Mouse (Mus musculus): ENCODE results near the gene Gabbr2. TPM values are rescaled to one million over a fixed set of nuclear protein-coding genes. Genes with fewer than 3 reads are reported as not detected.

Gene Gabbr2
- polyA plus RNA-seq, 1 experiment from 2014 or later = 0.78 TPM

DNA sequence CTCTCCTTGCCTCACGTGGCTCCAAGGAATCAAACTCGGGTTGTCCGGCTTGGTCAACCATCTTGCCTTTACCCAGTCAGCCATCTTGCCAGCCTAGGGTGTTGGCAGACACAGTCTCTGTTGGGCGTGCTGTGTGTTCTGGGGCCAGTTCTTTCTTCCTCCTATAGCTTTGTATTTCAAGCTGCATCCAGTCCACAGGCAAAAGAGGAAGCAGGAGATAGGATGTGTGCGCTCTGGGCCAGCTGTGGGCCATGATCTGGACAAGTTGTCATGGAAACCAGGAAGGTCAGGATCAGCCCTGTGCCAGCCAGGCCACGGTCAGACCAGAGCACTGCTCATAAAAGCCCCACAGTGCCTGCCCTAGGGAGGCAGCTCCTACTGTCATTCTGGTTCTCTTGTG lies 74.9 kb downstream of the Gabbr2 start:
- ATAC-seq (ENCODE audit: low read depth) (no peak), DNase-seq (ENCODE audit: low spot score) (no peak)
- H3K9ac ChIP-seq (ENCODE audit: low read depth, low read length) = no peak overlapping the region
- H3K36me3 ChIP-seq (ENCODE audit: control insufficient read depth, insufficient read depth, low read length) = no peaks in the 10 kb centered on the region
- no peak overlapping the region for H3K27ac ChIP-seq (replicated peaks; ENCODE audit: low read depth, low read length)
- H3K27me3 ChIP-seq (replicated peaks; ENCODE audit: control insufficient read depth, insufficient read depth, low read length) = no peaks in the 10 kb centered on the region
- no peak overlapping the region for H3K4me2 ChIP-seq (ENCODE audit: low read depth, low read length)
- WGBS = 78% methylated on average over 6 of the region's 6 CpGs
- no peaks in the 10 kb centered on the region for H3K9me3 ChIP-seq (ENCODE audit: control insufficient read depth, low read length)
- no peaks in the 10 kb centered on the region for H3K4me1 ChIP-seq (ENCODE audit: control insufficient read depth, insufficient read depth, low read length)
- H3K4me3 ChIP-seq (ENCODE audit: low read depth, low read length) = no peak overlapping the region

DNA sequence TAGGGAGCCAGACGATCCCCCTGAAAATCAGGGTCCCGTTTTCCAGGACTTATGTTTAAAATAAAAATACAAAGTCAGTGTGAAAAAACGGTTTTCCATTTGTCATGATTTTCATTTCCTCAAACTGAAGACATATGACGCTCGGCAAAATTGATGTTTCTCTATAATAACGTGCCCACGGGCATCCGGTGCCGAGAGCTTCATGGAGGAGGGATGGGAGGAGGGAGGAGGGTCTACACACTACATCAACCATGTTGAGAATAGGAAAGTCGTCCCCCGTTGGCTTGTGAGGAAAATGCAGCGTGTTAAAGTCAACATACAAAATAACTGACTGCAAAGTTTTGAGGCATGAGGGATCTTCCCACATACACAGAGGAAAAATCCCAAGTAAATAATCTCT lies 75.7 kb downstream of the Gabbr2 start:
- 76% methylated on average over 12 of the region's 12 CpGs for WGBS
- H3K4me1 ChIP-seq (ENCODE audit: control insufficient read depth, insufficient read depth, low read length) = no peaks in the 10 kb centered on the region

DNA sequence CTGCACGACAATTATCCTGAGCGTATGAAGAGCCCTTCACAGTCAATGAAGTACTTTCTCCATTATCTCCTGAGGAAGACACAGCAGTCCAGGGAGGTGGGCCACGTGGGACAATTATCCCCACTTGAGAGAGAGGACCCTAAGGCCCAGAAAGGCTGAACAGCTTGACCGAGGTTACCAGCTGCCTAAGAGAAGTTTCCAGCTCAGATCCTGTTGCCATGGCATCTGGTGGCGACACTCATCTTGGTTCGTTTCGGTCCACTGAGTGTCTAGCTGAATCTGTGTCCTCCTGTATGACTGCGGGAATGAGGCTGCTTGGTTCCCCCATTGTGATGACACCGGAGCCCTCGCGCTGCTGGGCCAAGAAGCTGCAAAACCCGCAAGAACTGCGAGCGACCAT lies 76.2 kb downstream of the Gabbr2 start:
- WGBS = 87% methylated on average over 14 of the region's 14 CpGs
- ATAC-seq (ENCODE audit: low read depth) = no peak

More for the DNA sequence above, 75.7 kb downstream of the Gabbr2 start:
- no peaks in the 10 kb centered on the region for H3K36me3 ChIP-seq (ENCODE audit: control insufficient read depth, insufficient read depth, low read length)
- H3K9me3 ChIP-seq (ENCODE audit: control insufficient read depth, low read length) = no peaks in the 10 kb centered on the region
- no peak overlapping the region for H3K4me2 ChIP-seq (ENCODE audit: low read depth, low read length)
- no peak overlapping the region for H3K9ac ChIP-seq (ENCODE audit: low read depth, low read length)
- no peak overlapping the region for H3K27ac ChIP-seq (replicated peaks; ENCODE audit: low read depth, low read length)
- H3K27me3 ChIP-seq (replicated peaks; ENCODE audit: control insufficient read depth, insufficient read depth, low read length) = no peaks in the 10 kb centered on the region
- H3K4me3 ChIP-seq (ENCODE audit: low read depth, low read length) = no peak overlapping the region
- no peak for ATAC-seq (ENCODE audit: low read depth)
- no peak for DNase-seq (ENCODE audit: low spot score)

DNA sequence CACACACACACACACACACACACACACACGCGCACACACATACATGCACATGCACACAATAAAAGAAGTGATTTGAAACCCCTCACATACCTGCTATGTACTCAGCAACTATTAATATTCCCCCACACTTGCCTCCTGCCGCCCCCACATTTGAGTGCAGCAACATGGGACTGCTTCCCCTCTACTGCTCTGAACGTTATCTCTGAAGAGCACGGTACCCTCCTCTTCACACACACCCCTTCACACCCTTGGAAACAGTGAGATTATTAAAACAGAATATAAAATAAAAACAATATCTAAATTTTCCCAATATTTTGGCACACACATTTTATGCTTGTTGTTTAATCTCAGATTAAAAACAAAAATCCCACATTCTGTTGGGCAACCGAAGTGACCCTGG lies 77.1 kb downstream of the Gabbr2 start:
- Histone ChIP-seq H3K4me1 (ENCODE audit: control insufficient read depth, insufficient read depth, low read length) (no peaks in the 10 kb centered on the region), H3K27ac (replicated peaks; ENCODE audit: low read depth, low read length) (no peak overlapping the region)

More for the DNA sequence above, 76.2 kb downstream of the Gabbr2 start:
- no peaks in the 10 kb centered on the region for H3K4me1 ChIP-seq (ENCODE audit: control insufficient read depth, insufficient read depth, low read length)
- no peak overlapping the region for H3K4me2 ChIP-seq (ENCODE audit: low read depth, low read length)
- H3K27ac ChIP-seq (replicated peaks; ENCODE audit: low read depth, low read length) = no peak overlapping the region
- H3K4me3 ChIP-seq (ENCODE audit: low read depth, low read length) = no peak overlapping the region
- DNase-seq (ENCODE audit: low spot score) = no peak
- H3K9ac ChIP-seq (ENCODE audit: low read depth, low read length) = no peak overlapping the region
- H3K27me3 ChIP-seq (replicated peaks; ENCODE audit: control insufficient read depth, insufficient read depth, low read length) = no peaks in the 10 kb centered on the region
- no peaks in the 10 kb centered on the region for H3K9me3 ChIP-seq (ENCODE audit: control insufficient read depth, low read length)
- H3K36me3 ChIP-seq (ENCODE audit: control insufficient read depth, insufficient read depth, low read length) = no peaks in the 10 kb centered on the region

DNA sequence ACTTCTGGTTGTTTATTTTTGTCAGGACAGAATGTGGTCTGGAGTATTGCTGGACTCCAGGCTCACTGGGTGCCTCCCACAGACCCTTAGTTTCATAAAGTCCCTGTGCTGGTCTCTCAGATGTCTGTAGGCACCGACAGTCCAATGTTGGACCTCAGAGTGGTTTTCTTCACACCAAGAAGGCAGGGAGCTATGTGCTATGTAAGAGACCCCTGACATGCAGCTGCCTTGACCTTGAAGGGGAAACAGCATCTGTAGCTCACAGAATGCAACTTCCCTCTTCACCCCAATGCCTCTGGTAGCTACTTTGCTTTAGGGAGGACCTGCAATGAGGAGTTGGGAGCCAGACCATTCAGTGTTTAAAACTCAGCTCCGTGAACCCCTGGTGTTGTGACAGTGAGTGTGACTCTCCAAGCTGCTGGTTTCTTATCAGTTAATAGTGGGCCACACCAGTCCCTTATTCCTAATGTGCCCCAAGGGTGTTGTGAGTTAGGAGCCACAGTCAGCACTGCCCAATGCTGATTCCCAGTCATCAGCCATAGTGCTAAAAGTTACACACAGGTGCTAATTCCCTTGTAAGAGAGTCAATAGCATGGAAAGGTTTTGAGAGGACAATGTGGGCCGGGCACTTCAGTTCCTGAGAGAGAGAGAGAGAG lies 85.5 kb downstream of the Gabbr2 start:
- Histone ChIP-seq H3K27me3 (replicated peaks; ENCODE audit: control insufficient read depth, insufficient read depth, low read length) (no peaks in the 10 kb centered on the region), H3K9me3 (ENCODE audit: control insufficient read depth, low read length) (peaks cover 7% of the 10 kb centered on the region; the same call in 1 of the 2 replicates), H3K4me2 (ENCODE audit: low read depth, low read length) (no peak overlapping the region), H3K36me3 (ENCODE audit: control insufficient read depth, insufficient read depth, low read length) (no peaks in the 10 kb centered on the region), H3K4me3 (ENCODE audit: low read depth, low read length) (no peak overlapping the region), H3K4me1 (ENCODE audit: control insufficient read depth, insufficient read depth, low read length) (no peaks in the 10 kb centered on the region), H3K9ac (ENCODE audit: low read depth, low read length) (no peak overlapping the region), H3K27ac (replicated peaks; ENCODE audit: low read depth, low read length) (no peak overlapping the region)
- no peak for ATAC-seq (ENCODE audit: low read depth)
- 84% methylated on average over 3 of the region's 3 CpGs for WGBS
- no peak for DNase-seq (ENCODE audit: low spot score)

More for the DNA sequence above, 77.1 kb downstream of the Gabbr2 start:
- Histone ChIP-seq H3K4me2 (ENCODE audit: low read depth, low read length) (no peak overlapping the region), H3K9me3 (ENCODE audit: control insufficient read depth, low read length) (no peaks in the 10 kb centered on the region), H3K36me3 (ENCODE audit: control insufficient read depth, insufficient read depth, low read length) (no peaks in the 10 kb centered on the region), H3K27me3 (replicated peaks; ENCODE audit: control insufficient read depth, insufficient read depth, low read length) (no peaks in the 10 kb centered on the region), H3K4me3 (ENCODE audit: low read depth, low read length) (no peak overlapping the region), H3K9ac (ENCODE audit: low read depth, low read length) (no peak overlapping the region)
- ATAC-seq (ENCODE audit: low read depth) (no peak), DNase-seq (ENCODE audit: low spot score) (no peak)
- 87% methylated on average over 6 of the region's 6 CpGs for WGBS

DNA sequence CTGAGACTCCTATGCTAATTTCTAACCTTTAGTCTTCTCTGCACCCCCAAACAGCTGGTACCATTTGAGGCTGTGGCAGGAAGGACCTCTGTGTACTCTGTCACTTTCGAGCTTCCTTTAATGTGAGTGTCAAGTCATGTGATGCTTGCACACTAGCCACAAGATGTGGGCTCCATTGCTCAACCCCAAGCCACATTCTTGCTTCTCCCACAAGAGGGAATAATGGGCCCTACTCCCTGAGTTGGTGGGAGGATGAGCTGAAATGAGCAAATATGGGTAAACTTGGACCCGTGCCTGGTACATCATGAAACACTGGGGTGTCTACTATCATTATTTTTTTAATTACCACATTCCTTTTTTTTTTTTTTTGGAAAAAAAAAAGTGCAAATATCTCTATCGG lies 86.5 kb downstream of the Gabbr2 start:
- ATAC-seq (ENCODE audit: low read depth) = no peak
- Histone ChIP-seq H3K9me3 (ENCODE audit: control insufficient read depth, low read length) (peaks cover 7% of the 10 kb centered on the region; the same call in 1 of the 2 replicates), H3K27ac (replicated peaks; ENCODE audit: low read depth, low read length) (no peak overlapping the region), H3K4me3 (ENCODE audit: low read depth, low read length) (no peak overlapping the region), H3K36me3 (ENCODE audit: control insufficient read depth, insufficient read depth, low read length) (no peaks in the 10 kb centered on the region), H3K27me3 (replicated peaks; ENCODE audit: control insufficient read depth, insufficient read depth, low read length) (no peaks in the 10 kb centered on the region), H3K9ac (ENCODE audit: low read depth, low read length) (no peak overlapping the region), H3K4me2 (ENCODE audit: low read depth, low read length) (no peak overlapping the region), H3K4me1 (ENCODE audit: control insufficient read depth, insufficient read depth, low read length) (no peaks in the 10 kb centered on the region)
- no peak for DNase-seq (ENCODE audit: low spot score)
- 76% methylated on average over 3 of the region's 3 CpGs for WGBS

DNA sequence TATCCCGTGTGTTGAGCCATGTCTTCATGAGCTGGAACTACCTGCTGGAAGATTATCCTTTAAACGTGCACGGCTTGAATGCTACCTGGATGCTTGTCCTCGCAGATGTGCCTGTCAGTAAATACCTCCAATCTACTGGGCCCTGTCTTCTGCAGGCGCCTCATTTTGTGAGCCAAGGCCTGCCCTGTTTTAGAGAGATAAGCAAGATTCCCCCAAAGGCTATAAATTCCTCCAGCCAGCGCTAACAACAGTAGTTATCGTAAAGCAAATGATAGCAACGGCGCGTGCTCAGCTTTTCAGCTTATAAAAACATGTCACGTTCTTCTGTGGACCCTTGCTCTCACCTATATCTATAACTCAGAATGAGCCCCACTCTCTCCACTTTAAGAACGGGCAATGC lies 87.5 kb downstream of the Gabbr2 start:
- H3K27ac ChIP-seq (replicated peaks; ENCODE audit: low read depth, low read length) = no peak overlapping the region
- no peak overlapping the region for H3K9ac ChIP-seq (ENCODE audit: low read depth, low read length)
- H3K4me3 ChIP-seq (ENCODE audit: low read depth, low read length) = no peak overlapping the region
- no peak overlapping the region for H3K4me2 ChIP-seq (ENCODE audit: low read depth, low read length)
- no peaks in the 10 kb centered on the region for H3K36me3 ChIP-seq (ENCODE audit: control insufficient read depth, insufficient read depth, low read length)
- H3K4me1 ChIP-seq (ENCODE audit: control insufficient read depth, insufficient read depth, low read length) = no peaks in the 10 kb centered on the region
- peaks cover 7% of the 10 kb centered on the region; the same call in 1 of the 2 replicates for H3K9me3 ChIP-seq (ENCODE audit: control insufficient read depth, low read length)
- no peaks in the 10 kb centered on the region for H3K27me3 ChIP-seq (replicated peaks; ENCODE audit: control insufficient read depth, insufficient read depth, low read length)
- DNase-seq (ENCODE audit: low spot score) (no peak), ATAC-seq (ENCODE audit: low read depth) (no peak)
- WGBS = 79% methylated on average over 12 of the region's 12 CpGs

DNA sequence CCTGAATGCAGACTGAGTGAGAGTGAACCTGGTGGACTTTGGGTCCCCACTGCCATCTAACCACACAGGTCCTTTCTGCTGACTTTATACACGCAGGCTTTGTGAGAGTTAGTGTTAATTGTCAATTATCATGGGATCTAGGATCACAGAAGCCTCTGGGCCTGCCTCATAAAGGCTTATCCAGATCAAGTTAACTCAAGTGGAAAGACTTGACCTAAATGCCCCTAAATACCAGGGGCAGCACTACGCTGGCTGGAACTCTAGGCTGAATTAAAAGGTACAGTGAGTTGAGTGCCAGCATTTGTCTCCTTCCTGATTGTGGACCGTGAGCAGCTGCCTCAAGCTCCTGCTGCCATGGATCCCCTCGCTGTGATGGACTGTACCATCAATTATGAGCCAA lies 93.1 kb downstream of the Gabbr2 start:
- H3K27me3 ChIP-seq (replicated peaks; ENCODE audit: control insufficient read depth, insufficient read depth, low read length) = no peaks in the 10 kb centered on the region
- no peaks in the 10 kb centered on the region for H3K36me3 ChIP-seq (ENCODE audit: control insufficient read depth, insufficient read depth, low read length)
- no peak for DNase-seq (ENCODE audit: low spot score)
- no peaks in the 10 kb centered on the region for H3K4me1 ChIP-seq (ENCODE audit: control insufficient read depth, insufficient read depth, low read length)
- ATAC-seq (ENCODE audit: low read depth) = no peak
- no peak overlapping the region for H3K27ac ChIP-seq (replicated peaks; ENCODE audit: low read depth, low read length)
- no peaks in the 10 kb centered on the region for H3K9me3 ChIP-seq (ENCODE audit: control insufficient read depth, low read length)
- no peak overlapping the region for H3K9ac ChIP-seq (ENCODE audit: low read depth, low read length)
- no peak overlapping the region for H3K4me3 ChIP-seq (ENCODE audit: low read depth, low read length)
- no peak overlapping the region for H3K4me2 ChIP-seq (ENCODE audit: low read depth, low read length)
- WGBS = 66% methylated on average over 4 of the region's 4 CpGs
